Mouse (Mus musculus) brain, embryonic 14.5 days (tissue): ENCODE data around the gene Fbxl17.

ENCODE experiments used
- CTCF ChIP-seq: fragments of 200-500 bp; IDR thresholded peaks from 2 replicates; pipeline ENCODE4 v1.5.1; 2012; ENCODE audit warnings: inconsistent platforms, mild to moderate bottlenecking, moderate library complexity, borderline replicate concordance; ENCODE audit not compliant: insufficient read depth, insufficient read length; ENCODE audit errors: extremely low read depth
- POLR2A ChIP-seq: fragments of 200-500 bp; IDR thresholded peaks from 2 replicates; pipeline ENCODE4 v1.6.1; 2012; ENCODE audit warnings: mild to moderate bottlenecking, inconsistent platforms, borderline replicate concordance; ENCODE audit not compliant: poor library complexity, insufficient read depth, insufficient read length, severe bottlenecking; ENCODE audit errors: extremely low read depth

GRCm38 (mm10) chr17:63321290-63321689 lies 178.5 kb downstream of the Fbxl17 start:
- TF ChIP-seq CTCF (no peak), POLR2A (no peak)
